Mouse (Mus musculus) adrenal gland, postnatal 14 days (tissue): Measurements from ENCODE around the gene Siglech. TPM values are rescaled to one million over a fixed set of nuclear protein-coding genes. Genes with fewer than 3 reads are reported as not detected.
A peak's percentile ranks its signal among the peaks of the same experiment; 100 is the strongest.

Experiments used
- DNase-seq: peaks from one replicate; pipeline ENCODE4 v3.0.0; 2021; ENCODE audit warnings: mixed read lengths
- long read RNA-seq, 2 experiments: library from polyadenylated mRNA; stranded (forward); transcript quantifications; one replicate each; pipeline ENCODE4 v2.0.0; 2021
- total RNA-seq: library from RNA; stranded (reverse); gene quantifications from 2 replicates; pipeline ENCODE4 v1.2.3, GENCODE M21; 2021

Siglech gene
- total RNA-seq = 0.22 and 4.1 TPM in 2 replicates
- long read RNA-seq, experiment 1 = 0 reads
- long read RNA-seq, experiment 2 = 0 reads

DNA sequence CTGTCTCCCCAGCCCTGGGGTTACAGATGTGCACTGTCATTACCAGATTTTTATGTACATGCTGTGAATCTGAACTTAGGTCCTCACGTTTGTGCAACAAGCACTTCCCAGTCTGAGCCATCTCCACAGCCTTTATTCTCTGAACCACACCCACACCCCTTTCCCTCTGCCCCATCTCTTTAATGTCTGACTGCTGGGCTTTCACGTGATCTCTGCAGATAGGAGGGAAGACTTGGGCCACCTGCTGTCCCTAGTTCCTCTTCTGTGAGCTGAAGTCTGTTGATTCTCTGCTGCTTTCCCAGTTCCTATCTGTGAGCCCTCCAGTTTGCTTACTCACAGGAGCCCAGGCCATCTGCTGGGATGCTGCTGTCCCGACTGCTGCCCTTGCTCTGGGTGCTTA is at the start of gene Siglech:
TSS of gene Siglech (plus strand) at position 253 of the 400 bp plus-strand sequence.
- DNase-seq = no peak

DNA sequence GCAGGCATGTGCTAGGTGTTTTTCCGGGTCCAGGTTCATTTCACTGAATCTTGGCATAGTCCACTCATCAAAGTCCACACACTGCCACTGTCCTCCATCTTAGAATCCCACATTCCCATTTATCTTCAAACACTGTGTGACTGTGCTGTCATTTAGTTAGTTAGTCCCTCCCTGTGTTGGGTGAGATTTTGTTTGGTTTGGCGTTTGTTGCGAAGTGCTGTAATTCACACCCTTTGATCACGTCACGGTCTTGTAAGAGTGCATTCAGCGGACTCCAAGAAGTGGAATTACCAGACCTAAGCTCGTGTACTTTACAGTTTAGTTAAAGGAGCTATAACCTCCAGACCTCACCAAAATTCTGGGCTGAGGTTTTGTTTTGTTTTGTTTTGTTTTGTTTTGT is 45.3 kb upstream of the Siglech start:
- no peak for DNase-seq

GRCm38 (mm10) chr7:55728903-55729302 is 39.1 kb upstream of the Siglech start:
- no peak for DNase-seq

DNA sequence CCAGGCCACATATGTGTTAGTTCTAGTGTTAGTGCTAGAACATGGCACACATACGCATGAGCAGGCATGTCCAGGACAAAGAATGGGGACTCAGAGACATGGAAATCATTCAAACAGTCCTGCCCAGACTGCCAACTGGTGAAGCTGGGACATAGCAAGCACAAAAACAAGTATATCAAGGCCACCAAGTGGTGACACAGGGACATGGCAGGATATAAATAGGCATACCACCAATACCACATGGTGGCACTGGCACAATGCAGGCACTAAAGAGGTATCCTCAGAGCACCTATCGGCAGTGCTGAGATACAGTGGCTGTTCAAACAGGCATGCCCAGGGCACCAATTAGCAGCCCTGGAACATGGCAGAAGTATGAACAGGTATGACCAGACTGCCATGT is 33.5 kb upstream of the Siglech start:
- DNase-seq = no peak

DNA sequence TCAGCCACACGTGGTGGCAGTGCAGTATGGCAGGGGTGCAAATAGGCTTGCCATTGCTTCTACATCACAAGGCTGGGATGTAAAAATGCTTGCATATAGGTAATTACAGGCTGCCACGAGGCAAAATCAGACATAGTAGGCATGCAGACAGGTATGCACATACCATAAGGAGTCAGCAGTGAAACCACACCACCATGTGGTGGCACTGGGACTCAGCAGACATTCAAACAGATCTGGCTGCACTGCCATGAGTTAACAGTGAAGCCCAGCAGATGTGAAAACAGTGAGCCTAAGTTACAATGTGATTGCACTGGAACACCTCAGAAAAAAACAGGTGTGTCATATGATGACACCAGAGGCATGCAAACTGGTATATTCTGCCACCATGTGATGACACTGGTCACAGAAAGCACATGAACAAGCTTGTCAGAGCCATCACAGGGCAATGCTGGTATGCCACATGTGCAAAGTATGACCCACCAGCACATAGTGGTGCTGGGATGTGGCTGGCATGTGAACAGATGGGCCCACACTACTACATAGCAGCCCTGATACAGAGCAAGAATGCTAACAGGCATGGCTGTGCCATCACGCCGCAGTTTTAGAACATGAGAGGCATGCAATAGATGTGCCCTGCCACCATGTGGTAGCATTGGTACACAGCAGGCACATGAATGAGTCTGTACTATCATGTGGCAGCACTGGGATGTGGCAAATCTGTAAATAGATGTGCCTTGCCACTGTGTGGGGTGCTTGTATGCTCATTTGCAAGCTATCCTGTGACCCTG is 30.7 kb upstream of the Siglech start:
- peak; percentile 75 for DNase-seq

DNA sequence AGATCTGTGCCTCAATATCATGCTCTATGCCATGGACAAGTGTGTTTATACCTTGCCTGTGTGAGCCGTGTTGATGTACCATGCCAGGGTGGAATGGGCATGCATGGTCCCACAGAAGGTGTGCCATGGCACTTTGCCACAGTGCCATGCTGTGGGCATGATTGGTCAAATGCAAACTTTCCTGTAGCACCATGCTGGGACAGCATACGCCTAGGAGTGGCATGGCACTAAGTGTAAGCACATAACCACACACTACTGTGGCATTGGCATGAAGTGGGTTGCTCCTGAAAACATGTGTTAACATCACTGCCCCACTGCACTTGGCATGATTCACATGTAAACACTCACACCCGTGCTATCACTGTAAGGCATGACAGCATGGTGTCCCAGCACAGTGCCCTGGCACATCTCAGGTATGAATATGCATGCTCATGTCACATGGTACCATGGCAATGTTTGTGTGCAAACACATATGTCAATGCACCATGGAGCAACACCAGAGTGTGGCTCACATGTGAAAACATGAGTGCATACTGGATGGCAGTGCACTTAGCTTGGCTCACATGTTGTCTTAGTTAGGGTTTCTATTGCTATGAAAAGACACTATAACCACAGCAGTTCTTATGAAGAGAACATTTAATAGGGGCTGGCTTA is 24.2 kb upstream of the Siglech start:
- DNase-seq = no peak

DNA sequence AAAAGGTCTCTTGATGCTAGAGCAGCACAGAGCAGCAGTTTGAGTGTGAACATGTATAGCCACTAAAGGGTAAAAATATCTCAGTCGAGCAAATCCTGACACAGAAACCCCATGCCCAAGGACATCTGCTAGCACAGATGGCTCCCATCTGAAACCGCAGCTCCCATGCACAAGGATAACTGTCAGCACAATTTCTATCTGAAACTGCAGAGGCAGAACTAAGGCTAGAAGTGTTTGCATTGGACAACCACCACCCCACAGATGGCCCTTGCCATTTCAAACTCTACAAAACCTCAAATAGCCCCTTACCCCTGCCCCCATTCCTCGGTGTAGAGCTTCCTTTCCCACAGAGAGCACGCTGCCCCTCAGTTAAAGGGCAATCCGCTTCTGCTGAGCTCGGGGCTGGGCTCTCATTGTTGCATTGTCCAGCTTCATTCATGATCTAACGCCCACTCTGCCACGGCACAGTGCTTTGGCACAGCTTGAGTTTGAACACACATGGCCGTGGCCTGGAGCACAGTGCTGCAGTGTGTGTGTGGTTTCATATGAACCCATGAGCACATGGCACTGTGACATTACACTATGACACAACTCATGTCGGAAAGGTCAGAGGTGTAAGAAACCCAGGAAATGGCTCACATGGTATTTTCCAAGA is 23.3 kb upstream of the Siglech start:
- DNase-seq = peak; percentile 21

- peak; percentile 37 for DNase-seq
Observed at GRCm38 (mm10) chr7:55750841-55751240, 17.1 kb upstream of the Siglech start.

DNA sequence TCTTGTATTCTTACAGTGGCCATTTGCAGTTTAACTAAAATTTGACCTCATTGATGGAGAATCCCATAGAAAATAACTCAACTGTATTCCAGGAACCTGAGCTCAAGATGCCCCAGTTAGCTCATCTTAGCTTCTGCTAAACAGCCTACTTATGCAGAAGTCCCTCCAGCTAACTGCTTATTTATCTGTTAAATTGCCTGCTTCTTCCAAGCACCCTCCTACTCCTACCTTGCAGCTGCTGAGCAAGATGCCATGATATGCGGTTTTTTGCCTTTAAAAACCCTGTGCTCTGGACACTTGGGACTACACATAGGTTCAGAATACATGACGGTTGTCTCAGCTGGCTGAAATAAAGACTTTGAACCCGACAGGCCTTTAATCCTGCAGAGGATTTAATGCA is 8.6 kb upstream of the Siglech start:
- no peak for DNase-seq

- DNase-seq = peak; percentile 53
Observed at GRCm38 (mm10) chr7:55780011-55780410, 12.0 kb downstream of the Siglech start.

- DNase-seq = no peak
Observed at GRCm38 (mm10) chr7:55782493-55782892, 14.5 kb downstream of the Siglech start.

DNA sequence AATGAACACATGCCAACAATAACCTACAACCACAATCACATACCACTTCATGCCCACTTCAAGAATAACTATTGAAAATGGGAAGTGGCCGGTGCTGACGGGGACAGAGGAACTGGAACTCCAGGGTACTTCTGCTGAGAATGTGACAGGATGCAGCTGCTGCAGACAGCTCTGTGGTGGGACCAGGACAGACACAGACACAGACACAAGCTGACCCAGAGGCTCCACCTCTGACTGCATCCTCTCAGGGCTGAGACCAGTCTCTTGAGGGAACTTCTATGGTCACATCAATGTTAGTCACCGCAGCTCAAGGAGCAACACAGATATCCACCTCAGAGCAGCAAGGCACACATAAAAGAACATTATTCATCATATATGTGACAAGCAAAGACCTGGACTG is 16.6 kb downstream of the Siglech start:
- no peak for DNase-seq

GRCm38 (mm10) chr7:55790586-55790985 is 22.6 kb downstream of the Siglech start:
- peak; percentile 49 for DNase-seq

DNA sequence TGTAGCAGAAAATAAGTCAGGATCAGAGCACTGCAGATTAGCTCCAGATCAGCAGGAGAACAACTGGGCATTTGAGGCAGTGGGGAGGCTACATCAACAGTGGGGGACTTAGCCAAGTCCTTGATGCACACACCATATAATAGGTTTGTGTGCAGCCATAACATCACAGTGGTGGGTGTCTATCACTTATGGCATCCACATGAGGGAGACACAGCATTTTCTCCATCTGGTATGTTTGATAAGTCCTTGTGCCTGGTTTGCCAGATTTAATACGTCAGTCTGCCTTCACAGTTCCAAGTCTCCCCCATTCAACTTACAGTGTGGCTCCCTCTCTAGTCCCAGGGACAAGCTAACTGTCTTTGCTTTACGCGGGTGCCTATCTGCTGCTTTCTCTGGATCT is 24.3 kb downstream of the Siglech start:
- DNase-seq = no peak

GRCm38 (mm10) chr7:55793236-55793951 is 25.4 kb downstream of the Siglech start:
- no peak for DNase-seq

GRCm38 (mm10) chr7:55793952-55794603 is 26.1 kb downstream of the Siglech start, which contains the start of gene Tubgcp5:
Tubgcp5 (plus strand) TSS chr7:55794154.
- peak; percentile 99 for DNase-seq

DNA sequence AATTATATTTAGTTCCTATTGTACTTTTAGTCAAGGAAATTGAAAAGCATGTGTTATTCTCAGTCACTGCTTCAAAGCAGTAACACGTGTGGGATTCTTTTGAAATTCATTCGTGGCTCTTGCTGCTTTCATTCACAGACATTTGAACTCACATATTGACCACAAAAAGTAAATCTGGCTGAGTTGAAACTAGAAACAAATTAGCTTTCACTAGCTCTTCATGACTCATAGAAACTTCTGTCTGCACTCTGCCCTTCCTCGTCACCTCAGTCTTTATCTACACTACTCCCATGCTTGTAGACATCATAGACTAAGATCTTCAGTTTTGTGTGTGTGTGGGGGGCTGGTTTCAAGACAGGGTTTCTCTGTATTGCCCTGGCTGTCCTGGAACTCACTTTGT is 32.0 kb downstream of the Siglech start:
- DNase-seq = no peak

GRCm38 (mm10) chr7:55809967-55810366 is 42.0 kb downstream of the Siglech start:
- no peak for DNase-seq

GRCm38 (mm10) chr7:55824468-55824867 is 56.5 kb downstream of the Siglech start:
- DNase-seq = no peak

DNA sequence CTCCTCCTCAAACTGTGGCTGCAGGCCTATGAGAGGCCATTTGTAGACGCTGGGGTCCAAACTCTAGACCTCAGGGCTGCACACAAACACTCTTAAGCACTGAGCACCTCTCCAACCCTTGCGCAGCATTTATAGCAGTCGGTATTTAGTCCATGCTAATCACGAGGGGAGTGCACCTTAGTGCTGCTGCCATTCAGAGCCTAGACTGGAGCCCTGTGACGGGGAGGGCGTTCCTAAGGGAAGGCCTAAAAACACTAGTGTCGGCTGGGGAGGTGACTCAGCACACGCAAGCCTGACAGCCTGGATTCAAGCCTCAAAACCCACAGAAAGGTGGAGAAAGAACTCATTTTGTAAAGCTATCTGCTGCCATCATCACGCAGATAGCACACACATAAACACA is 59.6 kb downstream of the Siglech start:
- no peak for DNase-seq
